Mouse (Mus musculus) CH12.LX (cell line): ENCODE measurements around the gene Pla2g4e.

Experiments used
- CTCF ChIP-seq, 2 experiments: IDR thresholded peaks in 1 of 2; conservative IDR thresholded peaks in 1 of 2; 2 replicates each; pipeline ENCODE4 v1.5.1; 2011 to 2012; ENCODE audit warnings: low read depth in 2 of 2, low read length in 2 of 2, improper control_type of control experiment in 1 of 2, inconsistent platforms in 1 of 2, mild to moderate bottlenecking in 1 of 2, moderate library complexity in 1 of 2
- EP300 ChIP-seq: IDR thresholded peaks from 2 replicates; pipeline ENCODE4 v1.6.1; 2011; ENCODE audit warnings: low read length, improper control_type of control experiment
- ETS1 ChIP-seq: conservative IDR thresholded peaks from 2 replicates; pipeline ENCODE4 v1.6.1; 2012; ENCODE audit warnings: low read depth, mild to moderate bottlenecking, inconsistent platforms, low read length, improper control_type of control experiment, moderate library complexity
- IRF4 ChIP-seq: IDR thresholded peaks from 2 replicates; pipeline ENCODE4 v1.6.1; 2014; ENCODE audit warnings: low read depth, mild to moderate bottlenecking, inconsistent platforms, low read length, improper control_type of control experiment
- KAT2A ChIP-seq: IDR thresholded peaks from 2 replicates; pipeline ENCODE4 v1.6.1; 2012; ENCODE audit warnings: low read length, improper control_type of control experiment, inconsistent platforms; ENCODE audit not compliant: insufficient replicate concordance
- MAZ ChIP-seq: IDR thresholded peaks from 2 replicates; pipeline ENCODE4 v1.6.1; 2012; ENCODE audit warnings: low read depth, mild to moderate bottlenecking, inconsistent platforms, low read length, improper control_type of control experiment, moderate library complexity
- NRF1 ChIP-seq: IDR thresholded peaks from 2 replicates; pipeline ENCODE4 v1.6.1; 2014; ENCODE audit warnings: low read depth, mild to moderate bottlenecking, inconsistent platforms, low read length, improper control_type of control experiment, moderate library complexity
- POLR2A ChIP-seq: IDR thresholded peaks from 2 replicates; pipeline ENCODE4 v1.6.1; 2011; ENCODE audit warnings: low read depth, mild to moderate bottlenecking, improper control_type of control experiment, low read length
- SMC3 ChIP-seq: IDR thresholded peaks from 2 replicates; pipeline ENCODE4 v1.6.1; 2011; ENCODE audit warnings: low read depth, low read length, improper control_type of control experiment
- TCF12 ChIP-seq: IDR thresholded peaks from 2 replicates; pipeline ENCODE4 v1.6.1; 2014; ENCODE audit warnings: low read depth, mild to moderate bottlenecking, inconsistent platforms, low read length, improper control_type of control experiment
- USF1 ChIP-seq: IDR thresholded peaks from 2 replicates; pipeline ENCODE4 v1.6.1; 2014; ENCODE audit warnings: low read depth, mild to moderate bottlenecking, inconsistent platforms, low read length, improper control_type of control experiment

- TF ChIP-seq ETS1 (no peak), MAZ (no peak), SMC3 (no peak), TCF12 (no peak), KAT2A (no peak), POLR2A (no peak), CTCF (conservative IDR thresholded peaks at IDR 0.05 in 1 of 2, IDR thresholded peaks at IDR 0.05 in 1 of 2; ENCODE audit: low read depth in 2 of 2, low read length in 2 of 2) (no peak), EP300 (no peak), USF1 (no peak), IRF4 (no peak), NRF1 (no peak)
These were observed 118.7 kb downstream of the Pla2g4e start for GRCm38 (mm10) chr2:120126408-120126807.
